Mouse (Mus musculus) MEL (cell line): ENCODE measurements around the gene Spint2. TPM values are rescaled to one million over a fixed set of nuclear protein-coding genes. Genes with fewer than 3 reads are reported as not detected.
A peak's percentile ranks its signal among the peaks of the same experiment; 100 is the strongest.

Experiments
- DNase-seq: peaks from one replicate; pipeline ENCODE4 v3.0.0; 2011; ENCODE audit warnings: low read depth, low spot score
- H3K27ac ChIP-seq: 2 replicates; pipeline ENCODE4 v1.5.1; 2012; ENCODE audit warnings: low read depth, mild to moderate bottlenecking, control low read depth, low read length, moderate library complexity; ENCODE audit not compliant: control insufficient read depth
- H3K27me3 ChIP-seq, 2 experiments: fragments of 150-350 bp in 1 of 2; sonication (generic) in 1 of 2; 2 replicates each; pipeline ENCODE4 v1.6.1; 2012; ENCODE audit warnings: low read length in 2 of 2, mild to moderate bottlenecking in 2 of 2, improper control_type of control experiment in 1 of 2, moderate library complexity in 1 of 2; ENCODE audit not compliant: insufficient read depth in 2 of 2, control insufficient read depth in 1 of 2
- H3K36me3 ChIP-seq, 2 experiments: 2 replicates each; pipeline ENCODE4 v1.6.1; 2012 to 2014; ENCODE audit warnings: low read length in 2 of 2, improper control_type of control experiment in 1 of 2, inconsistent platforms in 1 of 2, mild to moderate bottlenecking in 1 of 2; ENCODE audit not compliant: insufficient read depth in 2 of 2, control insufficient read depth in 1 of 2
- H3K4me1 ChIP-seq, 2 experiments: fragments of 150-350 bp in 1 of 2; sonication (generic) in 1 of 2; 2 replicates each; pipeline ENCODE4 v1.6.1; 2012; ENCODE audit warnings: low read length in 2 of 2, improper control_type of control experiment in 1 of 2, mild to moderate bottlenecking in 1 of 2; ENCODE audit not compliant: insufficient read depth in 2 of 2, control insufficient read depth in 1 of 2
- H3K4me3 ChIP-seq, 2 experiments: fragments of 150-350 bp in 1 of 2; sonication (generic) in 1 of 2; 2 replicates each; pipeline ENCODE4 v1.5.1; 2012; ENCODE audit warnings: low read depth in 2 of 2, low read length in 2 of 2, mild to moderate bottlenecking in 2 of 2, moderate library complexity in 2 of 2, control low read depth in 1 of 2, improper control_type of control experiment in 1 of 2; ENCODE audit not compliant: control insufficient read depth in 1 of 2, insufficient read depth in 1 of 2
- H3K79me2 ChIP-seq: 2 replicates; pipeline ENCODE4 v1.6.1; 2012; ENCODE audit warnings: mild to moderate bottlenecking, low read length, moderate library complexity; ENCODE audit not compliant: control insufficient read depth, poor library complexity, insufficient read depth
- H3K9ac ChIP-seq: 2 replicates; pipeline ENCODE4 v1.6.1; 2012; ENCODE audit warnings: low read depth, mild to moderate bottlenecking, control low read depth, low read length, moderate library complexity; ENCODE audit not compliant: control insufficient read depth, poor library complexity, severe bottlenecking
- H3K9me3 ChIP-seq: fragments of 150-350 bp; sonication (generic); replicated peaks from 2 replicates; pipeline ENCODE4 v1.6.1; 2012; ENCODE audit warnings: mild to moderate bottlenecking, low read length, improper control_type of control experiment, moderate library complexity; ENCODE audit not compliant: insufficient read depth
- CHD2 ChIP-seq: IDR thresholded peaks from 2 replicates; pipeline ENCODE4 v1.6.1; 2011; ENCODE audit warnings: low read length, improper control_type of control experiment
- CTCF ChIP-seq, 3 experiments: IDR thresholded peaks in 2 of 3; conservative IDR thresholded peaks in 1 of 3; 2 replicates each; pipeline ENCODE4 v1.5.1; 2011 to 2012; ENCODE audit warnings: low read length in 3 of 3, low read depth in 2 of 3, mild to moderate bottlenecking in 2 of 3, improper control_type of control experiment in 1 of 3, inconsistent platforms in 1 of 3, mixed read lengths in 1 of 3, moderate library complexity in 1 of 3; ENCODE audit not compliant: control insufficient read depth in 1 of 3, insufficient read depth in 1 of 3, poor library complexity in 1 of 3, severe bottlenecking in 1 of 3
- ELF1 ChIP-seq: IDR thresholded peaks from 2 replicates; pipeline ENCODE4 v1.6.1; 2014; ENCODE audit warnings: low read depth, mild to moderate bottlenecking, inconsistent platforms, low read length, improper control_type of control experiment, moderate library complexity
- ETS1 ChIP-seq: IDR thresholded peaks from 2 replicates; pipeline ENCODE4 v1.6.1; 2012; ENCODE audit warnings: low read depth, mild to moderate bottlenecking, inconsistent platforms, low read length, improper control_type of control experiment, moderate library complexity
- GABPA ChIP-seq: IDR thresholded peaks from 2 replicates; pipeline ENCODE4 v1.6.1; 2012; ENCODE audit warnings: low read depth, mild to moderate bottlenecking, inconsistent platforms, low read length, improper control_type of control experiment, moderate library complexity
- GATA1 ChIP-seq: IDR thresholded peaks from 2 replicates; pipeline ENCODE4 v1.6.1; 2011; ENCODE audit warnings: low read depth, low read length, improper control_type of control experiment
- HCFC1 ChIP-seq: IDR thresholded peaks from 2 replicates; pipeline ENCODE4 v1.6.1; 2012; ENCODE audit warnings: low read depth, mild to moderate bottlenecking, inconsistent platforms, low read length, improper control_type of control experiment, moderate library complexity
- JUND ChIP-seq: IDR thresholded peaks from 2 replicates; pipeline ENCODE4 v1.6.1; 2011; ENCODE audit warnings: low read depth, mild to moderate bottlenecking, improper control_type of control experiment, low read length
- MYC ChIP-seq: IDR thresholded peaks from 2 replicates; pipeline ENCODE4 v1.6.1; 2011; ENCODE audit warnings: low read depth, mild to moderate bottlenecking, low read length, improper control_type of control experiment, moderate library complexity
- NRF1 ChIP-seq: IDR thresholded peaks from 2 replicates; pipeline ENCODE4 v1.6.1; 2014; ENCODE audit warnings: low read depth, mild to moderate bottlenecking, inconsistent platforms, low read length, improper control_type of control experiment, moderate library complexity; ENCODE audit not compliant: poor library complexity, insufficient read depth, severe bottlenecking
- POLR2AphosphoS5 ChIP-seq: IDR thresholded peaks from 2 replicates; pipeline ENCODE4 v1.6.1; 2012; ENCODE audit warnings: low read depth, borderline replicate concordance, mild to moderate bottlenecking, inconsistent platforms, low read length, moderate library complexity, mixed read lengths
- RCOR1 ChIP-seq: IDR thresholded peaks from 2 replicates; pipeline ENCODE4 v1.6.1; 2012; ENCODE audit warnings: low read depth, mild to moderate bottlenecking, inconsistent platforms, low read length, improper control_type of control experiment
- SIN3A ChIP-seq: IDR thresholded peaks from 2 replicates; pipeline ENCODE4 v1.6.1; 2012; ENCODE audit warnings: low read length, improper control_type of control experiment, inconsistent platforms
- TBP ChIP-seq: IDR thresholded peaks from 2 replicates; pipeline ENCODE4 v1.8.0; 2011; ENCODE audit warnings: low read depth, low read length, improper control_type of control experiment
- UBTF ChIP-seq: IDR thresholded peaks from 2 replicates; pipeline ENCODE4 v1.6.1; 2012; ENCODE audit warnings: low read depth, mild to moderate bottlenecking, inconsistent platforms, low read length, improper control_type of control experiment, moderate library complexity, borderline replicate concordance; ENCODE audit not compliant: insufficient read depth
- ZNF384 ChIP-seq: IDR thresholded peaks from 2 replicates; pipeline ENCODE4 v1.6.1; 2012; ENCODE audit warnings: low read depth, mild to moderate bottlenecking, inconsistent platforms, low read length, improper control_type of control experiment
- polyA plus RNA-seq, 2 experiments: library from polyadenylated mRNA; stranded (reverse) in 1 of 2; unstranded in 1 of 2; fragments of >175 nt in 1 of 2; fragments of >200 nt in 1 of 2; gene quantifications; 2 replicates each; pipeline versions ENCODE4 v1.2.1 to v1.2.4; 2012; ENCODE audit warnings: low replicate concordance in 2 of 2, low read depth in 1 of 2; ENCODE audit not compliant: insufficient read length in 2 of 2, insufficient read depth in 1 of 2, missing spikeins in 1 of 2
- total RNA-seq: library from RNA; depleted of rRNA; stranded (reverse); fragments of 300-350 nt; gene quantifications from 2 replicates; pipeline ENCODE4 v1.2.3, GENCODE M21; 2012

The Spint2 gene
- total and polyA plus RNA-seq, 3 experiments = 78.1 to 131 TPM; not detected in 1

DNA sequence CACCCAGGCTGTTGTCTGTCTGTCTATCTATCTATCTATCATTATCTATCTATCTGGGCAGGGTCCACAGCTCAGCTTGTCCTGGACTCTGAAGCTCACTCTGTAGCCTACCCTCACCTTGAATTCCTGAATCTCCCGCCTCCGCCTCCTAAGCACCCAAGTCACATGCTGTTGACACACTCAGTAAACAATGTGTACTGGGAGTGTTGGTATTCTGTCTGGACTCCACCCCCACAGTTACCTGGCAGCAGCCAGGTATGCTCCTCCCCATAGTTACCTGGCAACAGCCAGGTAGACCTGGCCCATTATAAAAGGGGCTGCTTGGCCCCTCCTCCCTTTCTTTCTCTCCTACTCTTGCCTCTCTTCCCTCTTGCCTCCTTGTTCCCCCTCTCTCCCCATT is 6.4 kb upstream of the Spint2 start:
- Histone ChIP-seq H3K9me3 (no peaks in the 10 kb centered on the region), H3K27me3 (no peaks in the 10 kb centered on the region), H3K4me3 (no peak overlapping the region), H3K36me3 (peaks cover 0 to 11% of the 10 kb centered on the region in 2 experiments; a peak in 2 of 4 replicates), H3K79me2 (no peaks in the 10 kb centered on the region), H3K4me1 (peaks cover 19 to 25% of the 10 kb centered on the region in 2 experiments), H3K9ac (no peak overlapping the region), H3K27ac (no peak overlapping the region)
- TF ChIP-seq GATA1 = no peak
- TF ChIP-seq JUND = no peak
- TF ChIP-seq MYC = no peak
- no peak for TF ChIP-seq UBTF
- TF ChIP-seq GABPA = no peak
- no peak for TF ChIP-seq TBP
- TF ChIP-seq POLR2AphosphoS5 = no peak
- TF ChIP-seq ETS1 = no peak
- TF ChIP-seq CTCF (IDR thresholded peaks at IDR 0.05 in 2 of 3, conservative IDR thresholded peaks at IDR 0.05 in 1 of 3; ENCODE audit: control insufficient read depth in 1 of 3, insufficient read depth in 1 of 3, low read depth in 2 of 3, low read length in 3 of 3, poor library complexity in 1 of 3, severe bottlenecking in 1 of 3) = no peak
- no peak for TF ChIP-seq ZNF384
- no peak for TF ChIP-seq NRF1
- no peak for TF ChIP-seq SIN3A
- no peak for TF ChIP-seq ELF1
- TF ChIP-seq RCOR1 = no peak
- no peak for TF ChIP-seq HCFC1
- TF ChIP-seq CHD2 = no peak
- no peak for DNase-seq

- H3K9ac ChIP-seq = no peak overlapping the region
- TF ChIP-seq UBTF (no peak), CTCF (IDR thresholded peaks at IDR 0.05 in 2 of 3, conservative IDR thresholded peaks at IDR 0.05 in 1 of 3; ENCODE audit: control insufficient read depth in 1 of 3, insufficient read depth in 1 of 3, low read depth in 2 of 3, low read length in 3 of 3, poor library complexity in 1 of 3, severe bottlenecking in 1 of 3) (peak in 1 of 3 experiments; percentile 29; a peak in 2 of 6 replicates)
- H3K79me2 ChIP-seq = no peaks in the 10 kb centered on the region
- peak; percentile 38 for DNase-seq
- H3K9me3 ChIP-seq = no peaks in the 10 kb centered on the region
- H3K4me1 ChIP-seq = peaks cover 17 to 20% of the 10 kb centered on the region in 2 experiments
- peaks cover 0 to 11% of the 10 kb centered on the region in 2 experiments; a peak in 2 of 4 replicates for H3K36me3 ChIP-seq
- H3K4me3 ChIP-seq = no peak overlapping the region
- no peaks in the 10 kb centered on the region for H3K27me3 ChIP-seq
- no peak overlapping the region for H3K27ac ChIP-seq
Measured at GRCm38 (mm10) chr7:29287481-29287880, 5.8 kb upstream of the Spint2 start.
